Mouse (Mus musculus) cerebellum, adult 9-11 months (tissue): ENCODE results near the gene Fam173b.

Source experiments
- DNase-seq: peaks from one replicate; pipeline ENCODE4 v3.0.0; 2022

Gene Fam173b

GRCm38 (mm10) chr15:31588989-31589640 is 12.5 kb upstream of the Fam173b start:
- DNase-seq, result no peak

DNA sequence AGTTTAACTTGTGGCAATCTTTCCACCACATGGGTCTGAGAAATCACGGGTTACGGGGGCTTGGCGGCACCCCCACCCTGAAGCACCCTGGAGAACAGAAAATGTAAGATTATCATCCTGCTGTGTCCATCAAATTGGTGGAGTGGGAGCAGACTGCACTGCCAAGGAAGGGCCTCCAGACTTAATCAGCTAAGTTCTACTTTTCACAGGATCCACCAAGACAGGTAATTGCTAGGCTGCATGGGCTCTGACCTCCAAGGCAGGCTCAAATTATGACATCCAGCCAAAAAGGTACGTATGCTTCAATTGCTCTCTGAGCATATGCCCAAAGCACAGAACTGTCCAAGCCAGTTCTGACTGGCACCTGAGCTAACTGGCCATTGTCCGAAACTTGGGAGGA is 11.5 kb upstream of the Fam173b start:
- no peak for DNase-seq

DNA sequence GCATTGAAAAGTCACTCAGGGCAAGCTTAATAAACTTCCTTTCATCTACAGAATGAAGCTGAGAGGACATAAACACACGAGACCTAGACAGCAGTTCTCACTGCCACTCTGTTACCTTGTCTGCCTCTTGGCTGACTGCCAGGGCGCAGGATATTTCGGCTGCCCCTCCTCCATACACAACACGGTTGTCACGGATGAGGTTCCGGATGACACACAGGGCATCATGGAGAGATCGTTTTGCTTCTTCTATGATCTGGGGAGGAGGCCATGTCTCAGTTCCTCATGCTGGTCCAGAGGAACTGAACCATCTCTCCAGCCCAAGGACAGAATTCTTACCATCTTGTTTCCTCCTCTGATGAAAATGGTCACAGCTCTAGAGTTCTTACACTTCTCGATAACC is 9.1 kb upstream of the Fam173b start:
- no peak for DNase-seq

GRCm38 (mm10) chr15:31594260-31594659 is 7.4 kb upstream of the Fam173b start:
- DNase-seq, result no peak

GRCm38 (mm10) chr15:31595651-31596050 is 6.0 kb upstream of the Fam173b start:
- DNase-seq, result no peak

GRCm38 (mm10) chr15:31599834-31600233 is 1.8 kb upstream of the Fam173b start:
- DNase-seq, result no peak

- no peak for DNase-seq
Measured at GRCm38 (mm10) chr15:31601279-31601645, 390 bp upstream of the Fam173b start.

DNA sequence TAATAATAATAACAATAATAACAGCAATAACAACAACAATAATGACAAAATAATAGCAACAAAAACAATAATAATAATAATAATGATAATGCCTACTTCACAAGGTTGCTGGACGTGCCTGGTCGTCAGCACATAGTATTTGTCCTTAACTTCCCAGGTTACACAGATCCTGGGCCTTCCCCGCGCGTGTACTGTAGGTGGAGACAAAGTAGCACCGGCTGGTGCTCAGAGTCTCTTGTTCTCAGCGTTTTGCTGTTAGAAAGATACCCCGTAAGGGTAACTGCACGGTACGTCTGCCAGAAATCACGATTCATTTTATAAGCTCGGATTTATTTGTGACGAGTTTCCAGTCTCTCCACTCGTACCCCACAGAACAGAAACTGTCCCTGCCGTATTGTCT is 774 bp downstream of the Fam173b start:
- peak; percentile 75 for DNase-seq

- DNase-seq, result peak; percentile 47
Measured at GRCm38 (mm10) chr15:31603113-31603512, 1.5 kb downstream of the Fam173b start.

GRCm38 (mm10) chr15:31606821-31607220 is 5.2 kb downstream of the Fam173b start:
- peak; percentile 24 for DNase-seq

- DNase-seq, result no peak
Measured at GRCm38 (mm10) chr15:31611027-31611426, 9.4 kb downstream of the Fam173b start.

DNA sequence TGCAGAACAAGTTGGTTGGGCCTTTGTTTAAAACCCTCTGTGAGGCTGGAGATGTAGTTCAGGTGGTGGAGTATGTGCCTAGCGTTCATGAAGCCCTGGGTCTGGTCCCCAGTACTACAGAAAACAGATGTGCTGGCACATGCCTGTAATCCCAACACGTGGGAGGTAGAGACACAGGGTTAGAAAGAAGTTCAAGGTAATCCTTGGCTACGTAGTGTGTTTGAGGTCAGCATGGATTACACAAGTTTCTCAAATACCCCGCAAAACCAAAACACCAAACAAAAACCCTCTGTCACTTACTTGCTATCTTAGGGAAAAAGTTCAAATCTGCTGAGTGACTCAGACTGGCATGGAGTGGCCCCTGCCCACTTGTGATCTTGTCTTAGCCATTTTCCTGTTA is 10.3 kb downstream of the Fam173b start:
- DNase-seq, result no peak

- DNase-seq, result no peak
Measured at GRCm38 (mm10) chr15:31613826-31614453, 12.3 kb downstream of the Fam173b start.

DNA sequence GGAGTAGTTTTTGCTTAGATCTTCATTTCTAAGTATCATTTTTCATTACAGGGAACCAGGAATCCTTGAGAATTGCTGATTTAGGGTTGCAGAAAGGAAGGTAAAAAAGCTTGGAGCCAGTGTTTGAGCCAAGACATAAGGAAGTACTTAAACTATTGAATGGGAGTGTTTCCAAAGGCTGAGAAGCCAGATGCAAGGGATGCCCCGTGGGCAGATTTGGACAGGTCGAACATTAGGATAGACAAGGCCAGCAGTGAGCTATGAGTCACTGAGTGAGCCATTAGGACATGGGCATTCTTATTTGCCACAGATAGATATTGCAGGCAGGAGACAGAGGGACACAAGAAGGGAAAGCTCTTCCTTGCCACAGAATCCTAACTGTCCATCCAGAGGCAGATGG is 13.0 kb downstream of the Fam173b start:
- no peak for DNase-seq

DNA sequence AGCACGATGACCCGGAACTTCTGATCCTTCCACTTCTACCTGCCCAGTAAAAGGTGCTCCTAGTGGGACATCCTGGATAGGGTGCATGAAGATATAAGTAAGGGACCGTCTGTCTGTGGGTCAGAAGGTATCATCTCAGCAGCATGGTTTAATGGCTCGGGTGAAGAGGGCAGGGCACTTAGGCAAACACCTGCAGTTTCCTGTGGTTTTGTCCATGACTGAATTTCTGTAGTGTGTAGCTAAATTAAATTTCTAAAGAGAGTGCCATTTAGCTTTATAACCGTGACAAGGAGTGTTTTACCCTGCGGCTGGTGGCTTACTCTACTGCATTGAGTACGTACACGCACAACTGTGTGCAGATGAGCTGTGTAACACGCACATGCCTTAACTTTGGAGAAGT is 15.6 kb downstream of the Fam173b start:
- no peak for DNase-seq

DNA sequence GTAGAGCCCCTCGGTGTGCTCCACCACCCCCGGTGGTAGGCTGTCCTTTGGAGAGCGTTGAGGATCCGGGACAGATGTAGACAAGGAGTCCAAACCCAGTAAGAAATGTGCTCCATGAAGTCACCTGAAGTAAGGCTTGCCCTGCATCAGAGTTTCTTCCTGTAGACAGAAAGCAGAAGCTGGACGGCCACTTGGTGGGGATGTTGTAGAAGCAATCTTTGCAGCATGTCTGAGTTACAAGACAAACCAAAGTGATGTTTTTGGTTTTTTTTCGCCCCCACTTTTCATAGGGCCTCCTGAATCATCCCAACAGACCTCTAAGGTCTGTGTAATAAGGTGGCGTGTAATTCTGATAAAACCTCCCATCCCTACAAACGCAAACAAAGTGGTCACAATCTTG is 17.9 kb downstream of the Fam173b start:
- DNase-seq, result no peak

- no peak for DNase-seq
Measured at GRCm38 (mm10) chr15:31627277-31628154, 25.9 kb downstream of the Fam173b start.

GRCm38 (mm10) chr15:31628180-31628579 is 26.5 kb downstream of the Fam173b start:
- no peak for DNase-seq

- DNase-seq, result no peak
Measured at GRCm38 (mm10) chr15:31629556-31629955, 27.9 kb downstream of the Fam173b start.

DNA sequence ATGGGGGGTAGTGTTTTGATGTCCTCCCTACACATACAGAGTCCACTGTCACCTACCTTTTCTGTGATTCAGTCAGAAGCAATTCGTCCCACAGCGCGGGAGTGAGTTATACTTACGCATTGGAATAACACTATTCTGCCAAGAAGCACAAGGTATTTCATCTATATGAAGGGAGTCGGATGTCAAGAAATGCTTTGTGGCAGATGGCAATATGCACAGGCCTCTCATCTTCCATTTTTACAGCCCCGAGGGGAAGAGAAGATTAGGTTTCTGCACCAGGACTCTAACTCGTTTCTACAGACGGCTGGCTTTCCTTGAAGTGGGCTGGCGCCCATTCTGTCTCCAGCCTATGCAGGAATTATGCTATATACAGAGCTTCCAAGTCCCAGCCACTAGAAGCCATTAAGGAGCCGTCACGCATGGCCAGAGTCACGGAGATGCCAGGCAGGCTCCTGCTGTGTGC is 29.8 kb downstream of the Fam173b start:
- no peak for DNase-seq

DNA sequence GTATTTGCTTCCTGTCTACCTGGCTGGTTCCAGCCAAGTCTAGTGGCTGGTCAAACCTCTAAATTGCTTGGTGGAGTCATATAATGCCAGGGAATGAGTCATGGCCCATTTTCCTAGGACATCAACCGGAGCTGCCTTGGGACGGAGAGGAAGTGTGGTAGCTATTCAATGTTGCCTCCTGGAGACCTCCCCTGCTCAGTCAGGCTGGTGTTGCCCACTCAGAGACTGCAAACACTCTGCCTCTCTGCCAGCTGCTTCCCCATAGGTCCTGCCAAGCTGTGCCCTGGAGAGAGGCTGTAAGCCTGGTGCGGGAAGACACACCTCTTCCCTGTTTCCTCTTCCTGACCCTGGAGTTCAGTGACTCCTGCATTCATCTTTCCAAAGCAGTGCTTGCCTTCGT is 30.8 kb downstream of the Fam173b start:
- DNase-seq, result no peak

- no peak for DNase-seq
Measured at GRCm38 (mm10) chr15:31634582-31634981, 32.9 kb downstream of the Fam173b start.

DNA sequence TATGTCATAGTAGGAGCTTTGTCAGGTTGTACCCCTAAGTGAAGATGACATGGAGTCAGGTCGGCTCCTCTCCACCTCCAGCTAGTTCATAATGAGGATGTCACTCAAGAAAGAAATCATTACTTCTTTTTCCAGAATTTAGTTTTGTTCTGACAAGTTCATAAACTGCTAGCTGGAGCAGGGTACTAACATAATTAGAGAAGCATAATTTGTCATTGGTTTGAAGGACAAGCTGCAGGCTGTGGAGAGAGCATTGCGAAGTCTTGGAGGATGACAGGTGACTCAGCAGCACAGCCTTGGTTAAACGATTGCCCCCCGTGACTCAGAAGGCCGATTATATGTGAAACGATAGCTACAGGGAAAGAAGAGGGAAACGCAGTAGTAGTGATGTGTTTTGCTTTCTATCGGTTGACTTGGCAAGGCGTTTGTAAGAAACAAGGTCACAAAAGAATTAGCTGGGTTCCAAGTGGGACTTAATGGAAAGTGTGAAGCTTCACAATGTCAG is 34.5 kb downstream of the Fam173b start:
- DNase-seq, result no peak

DNA sequence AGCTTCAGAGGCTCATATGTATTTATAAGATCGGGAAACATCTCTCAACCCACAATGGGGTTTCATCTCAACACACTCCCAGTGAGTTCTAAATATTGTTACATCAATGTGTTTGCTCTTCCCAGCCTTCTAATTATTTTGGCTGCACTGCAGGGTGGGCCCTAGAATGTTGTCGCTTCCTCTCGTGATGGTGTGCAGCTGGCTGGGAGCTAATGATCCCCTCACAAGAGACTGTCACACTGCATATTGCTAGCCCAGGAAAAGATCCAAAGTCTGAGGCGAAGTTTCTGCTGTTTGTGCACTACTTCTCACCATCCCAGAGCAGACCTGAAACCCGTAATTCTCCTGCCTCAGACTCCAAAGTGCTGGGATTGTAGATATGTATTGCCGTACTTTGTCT is 45.6 kb downstream of the Fam173b start:
- no peak for DNase-seq
